Mouse (Mus musculus) heart, embryonic 15.5 days (tissue): ENCODE results near the gene Olfr1084. TPM values are rescaled to one million over a fixed set of nuclear protein-coding genes. Genes with fewer than 3 reads are reported as not detected.
"Not testable (repeated sequence)": the region's sequence is repeated elsewhere in the genome, so short reads cannot be mapped to it uniquely, and the experiment has no call there.

Source experiments
- ATAC-seq: fragments of 200-750 bp; cut with Nextera tagmentation; replicated peaks from 2 replicates; pipeline ENCODE4 v1.8.0; 2017; ENCODE audit warnings: low read depth, moderate TSS enrichment; ENCODE audit not compliant: insufficient number of reproducible peaks, insufficient read depth, low FRiP score
- H3K27ac ChIP-seq: fragments of 300-500 bp; sonication (generic); 2 replicates; pipeline ENCODE4 v1.5.1; 2015; ENCODE audit warnings: mild to moderate bottlenecking, inconsistent platforms
- H3K27me3 ChIP-seq: fragments of 300-500 bp; sonication (generic); 2 replicates; pipeline ENCODE4 v1.6.1; 2015; ENCODE audit warnings: inconsistent platforms
- H3K36me3 ChIP-seq: fragments of 300-500 bp; sonication (generic); 2 replicates; pipeline ENCODE4 v1.6.1; 2015; ENCODE audit warnings: mild to moderate bottlenecking, inconsistent platforms
- H3K4me1 ChIP-seq: fragments of 300-500 bp; sonication (generic); replicated peaks from 2 replicates; pipeline ENCODE4 v1.6.1; 2015; ENCODE audit warnings: inconsistent platforms
- H3K4me2 ChIP-seq: fragments of 300-500 bp; sonication (generic); 2 replicates; pipeline ENCODE4 v1.6.1; 2015; ENCODE audit warnings: inconsistent platforms, mild to moderate bottlenecking, moderate library complexity
- H3K4me3 ChIP-seq: fragments of 300-500 bp; sonication (generic); 2 replicates; pipeline ENCODE4 v1.5.1; 2015; ENCODE audit warnings: mild to moderate bottlenecking, inconsistent platforms
- H3K9ac ChIP-seq: fragments of 300-500 bp; sonication (generic); 2 replicates; pipeline ENCODE4 v1.6.1; 2015; ENCODE audit warnings: mild to moderate bottlenecking, inconsistent platforms
- H3K9me3 ChIP-seq: fragments of 300-500 bp; sonication (generic); replicated peaks from 2 replicates; pipeline ENCODE4 v1.6.1; 2016; ENCODE audit warnings: inconsistent platforms
- WGBS: fragments of 180-500 bp; shearing (Covaris S2); methylation state at CpG from one replicate; pipeline ENCODE4 v1.1.7; 2015; ENCODE audit warnings: mixed read lengths; 5-methylcytosine and 5-hydroxymethylcytosine counted together
- polyA plus RNA-seq: library from polyadenylated mRNA; unstranded; fragments of >200 nt; fragmentation: Nextera tagmentation; extraction: Ambion mirVana; gene quantifications from 2 replicates; pipeline ENCODE4 v1.2.1, GENCODE M21; 2015

Gene Olfr1084
- not detected in 2 replicates for polyA plus RNA-seq

DNA sequence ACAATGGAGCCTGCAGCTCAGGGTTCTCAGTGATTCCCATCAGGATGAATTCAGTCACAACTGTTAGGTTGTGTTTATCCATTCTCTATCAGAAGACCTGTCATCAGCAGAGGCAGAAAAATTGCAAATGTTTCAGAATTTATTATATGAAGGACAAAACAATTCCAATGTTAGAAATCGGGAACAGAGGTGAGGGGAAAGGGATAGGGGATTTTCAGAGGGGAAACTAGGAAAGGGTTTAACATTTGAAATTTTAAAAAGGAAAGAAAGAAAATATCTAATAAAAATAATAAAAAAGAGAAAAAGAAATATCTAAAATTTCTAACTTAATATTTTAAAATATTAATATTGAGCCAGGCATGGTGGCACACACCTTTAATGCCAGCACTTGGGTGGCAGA lies at the start of gene Olfr1084:
Olfr1084 (minus strand) TSS at position 101 of the 400 bp plus-strand sequence.
- H3K4me2 ChIP-seq, H3K9me3 ChIP-seq, H3K9ac ChIP-seq, H3K4me1 ChIP-seq, H3K27me3 ChIP-seq, H3K36me3 ChIP-seq, H3K4me3 ChIP-seq, ATAC-seq, H3K27ac ChIP-seq: not testable (repeated sequence)
- WGBS = 75% methylated on average over 1 of the region's 1 CpGs

DNA sequence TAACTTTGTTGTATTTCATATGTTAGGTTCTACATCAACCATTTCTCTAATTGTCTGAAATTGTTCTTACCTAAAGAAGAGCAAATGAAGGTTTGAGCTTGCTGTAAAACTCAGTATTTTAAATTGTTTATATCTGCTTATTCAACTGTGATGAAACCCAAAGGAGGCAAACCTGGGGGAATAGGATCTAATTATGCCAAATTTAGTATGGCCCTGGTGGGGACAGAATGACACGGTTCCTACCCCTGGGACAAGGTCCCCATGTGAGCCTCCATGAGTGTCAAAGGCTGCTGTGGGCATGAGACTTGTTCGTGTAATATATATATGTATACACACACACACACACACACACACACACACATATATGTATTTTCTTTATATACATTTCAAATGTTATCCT lies 40.5 kb upstream of the Olfr1084 start, which contains the start of gene Olfr1086:
Olfr1086 (minus strand) TSS at position 101 of the 400 bp plus-strand sequence.
- H3K27ac ChIP-seq = no peak within 1 kb of the TSS
- H3K27me3 ChIP-seq = no peaks in the 10 kb centered on the region
- no peak within 1 kb of the TSS for H3K4me3 ChIP-seq
- no peak within 1 kb of the TSS for H3K4me2 ChIP-seq
- ATAC-seq = no peak
- H3K4me1 ChIP-seq = no peaks in the 10 kb centered on the region
- no peaks in the 10 kb centered on the region for H3K36me3 ChIP-seq
- no peak within 1 kb of the TSS for H3K9ac ChIP-seq
- H3K9me3 ChIP-seq = no peaks in the 10 kb centered on the region
- 73% methylated on average over 2 of the region's 2 CpGs for WGBS

DNA sequence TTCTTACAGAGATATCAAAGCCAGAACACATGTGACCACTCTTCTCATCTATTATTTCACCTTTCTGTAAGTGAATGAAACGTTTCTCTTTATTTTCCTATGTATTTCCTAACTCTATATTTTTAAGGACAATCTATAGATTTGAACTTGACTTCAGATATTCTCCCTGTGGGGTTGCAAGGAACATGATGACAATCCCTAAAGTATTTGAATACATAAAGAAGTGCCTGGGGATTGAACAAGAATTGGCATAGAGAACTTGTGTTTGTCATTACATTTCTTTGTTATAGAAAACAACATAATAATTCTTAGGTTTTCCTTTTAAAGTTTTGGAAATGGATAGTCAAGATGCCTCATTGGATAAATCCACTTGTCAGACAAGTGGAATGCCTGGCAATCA lies 22.4 kb upstream of the Olfr1084 start, which contains the start of gene Olfr1085:
Olfr1085 (minus strand) TSS at position 101 of the 400 bp plus-strand sequence.
- no peaks in the 10 kb centered on the region for H3K4me1 ChIP-seq
- H3K9me3 ChIP-seq = no peaks in the 10 kb centered on the region
- no peak within 1 kb of the TSS for H3K4me3 ChIP-seq
- no peaks in the 10 kb centered on the region for H3K27me3 ChIP-seq
- H3K9ac ChIP-seq = no peak within 1 kb of the TSS
- 21% methylated on average over 1 of the region's 1 CpGs for WGBS
- H3K36me3 ChIP-seq = no peaks in the 10 kb centered on the region
- no peak within 1 kb of the TSS for H3K4me2 ChIP-seq
- no peak for ATAC-seq
- no peak within 1 kb of the TSS for H3K27ac ChIP-seq

DNA sequence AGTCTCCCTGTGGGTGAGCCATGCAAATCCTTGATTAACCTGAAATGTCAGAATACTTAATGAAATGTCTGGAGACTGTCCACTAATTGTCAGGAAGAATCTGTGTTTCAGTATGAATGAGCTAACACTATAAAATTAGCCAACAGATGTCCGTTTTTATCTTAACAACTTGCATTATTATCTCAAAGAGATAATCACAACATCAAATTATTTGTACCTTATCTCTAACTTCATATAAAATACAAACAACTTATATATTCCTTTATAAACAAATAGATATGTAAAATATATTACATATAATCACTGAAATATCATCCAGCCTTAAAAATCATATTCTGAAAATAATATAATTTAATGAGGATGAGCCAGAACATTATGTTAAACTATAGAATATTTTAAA lies 40.7 kb downstream of the Olfr1084 start, which contains the start of gene Olfr1082:
Olfr1082 (minus strand) TSS at position 101 of the 400 bp plus-strand sequence.
- not testable (repeated sequence) for H3K4me3 ChIP-seq, H3K27me3 ChIP-seq, ATAC-seq, H3K36me3 ChIP-seq, H3K4me1 ChIP-seq, H3K9ac ChIP-seq, H3K4me2 ChIP-seq, H3K9me3 ChIP-seq, H3K27ac ChIP-seq
- WGBS = 29% methylated on average over 1 of the region's 1 CpGs

Other genes starting within 250 kb of the Olfr1084 start
- not detected in 2 replicates for gene Olfr1061, start 225.7 kb downstream of the Olfr1084 start, polyA plus RNA-seq
- not detected in 2 replicates for gene Olfr1062, start 213.0 kb downstream of the Olfr1084 start, polyA plus RNA-seq
- gene Olfr1065, start 189.1 kb downstream of the Olfr1084 start, polyA plus RNA-seq = not detected in 2 replicates
- not detected in 2 replicates for gene Olfr1066, start 183.5 kb downstream of the Olfr1084 start, polyA plus RNA-seq
- not detected in 2 replicates for gene Olfr228, start 152.3 kb downstream of the Olfr1084 start, polyA plus RNA-seq
- not detected in 2 replicates for gene Olfr1076, start 131.3 kb downstream of the Olfr1084 start, polyA plus RNA-seq
- not detected in 2 replicates for gene Olfr1079, start 97.2 kb downstream of the Olfr1084 start, polyA plus RNA-seq
- not detected in 2 replicates for gene Olfr1080, start 81.5 kb downstream of the Olfr1084 start, polyA plus RNA-seq
- not detected in 2 replicates for gene Olfr1082, start 40.8 kb downstream of the Olfr1084 start, polyA plus RNA-seq
- not detected in 2 replicates for gene Olfr1085, start 22.3 kb upstream of the Olfr1084 start, polyA plus RNA-seq
- not detected in 2 replicates for gene Olfr1086, start 40.4 kb upstream of the Olfr1084 start, polyA plus RNA-seq
- not detected in 2 replicates for gene Olfr1087, start 58.7 kb upstream of the Olfr1084 start, polyA plus RNA-seq
- gene Olfr1089, start 94.0 kb upstream of the Olfr1084 start, polyA plus RNA-seq = not detected in 2 replicates
- gene Olfr1090, start 119.3 kb upstream of the Olfr1084 start, polyA plus RNA-seq = not detected in 2 replicates
- gene Olfr1093, start 142.8 kb upstream of the Olfr1084 start, polyA plus RNA-seq = not detected in 2 replicates
- not detected in 2 replicates for gene Olfr141, start 170.3 kb upstream of the Olfr1084 start, polyA plus RNA-seq
- gene Olfr1094, start 184.9 kb upstream of the Olfr1084 start, polyA plus RNA-seq = not detected in 2 replicates
- not detected in 2 replicates for gene Olfr1095, start 212.0 kb upstream of the Olfr1084 start, polyA plus RNA-seq
- gene Gm13723, start 235.1 kb upstream of the Olfr1084 start, polyA plus RNA-seq = not detected in 2 replicates